Mouse (Mus musculus): ENCODE data around the gene Lef1.
A peak's percentile ranks its signal among the peaks of the same experiment; 100 is the strongest.

The Lef1 gene

GRCm38 (mm10) chr3:131196050-131196449 lies 85.8 kb downstream of the Lef1 start:
- DNase-seq, result peak in 1 of 2 experiments; percentile 19

- no peak for DNase-seq
These were observed 86.3 kb downstream of the Lef1 start for GRCm38 (mm10) chr3:131196507-131197019.

GRCm38 (mm10) chr3:131198991-131199390 lies 88.7 kb downstream of the Lef1 start:
- no peak for DNase-seq

- no peak for DNase-seq
These were observed 89.5 kb downstream of the Lef1 start for GRCm38 (mm10) chr3:131199590-131200288.

GRCm38 (mm10) chr3:131202311-131202710 lies 92.0 kb downstream of the Lef1 start:
- DNase-seq, result no peak

GRCm38 (mm10) chr3:131207846-131208245 lies 97.6 kb downstream of the Lef1 start:
- no peak for DNase-seq

GRCm38 (mm10) chr3:131208265-131208891 lies 98.1 kb downstream of the Lef1 start:
- no peak for DNase-seq

GRCm38 (mm10) chr3:131212200-131212599 lies 101.9 kb downstream of the Lef1 start:
- DNase-seq, result no peak

- no peak for DNase-seq
These were observed 103.9 kb downstream of the Lef1 start for GRCm38 (mm10) chr3:131214060-131214658.

GRCm38 (mm10) chr3:131214841-131215240 lies 104.6 kb downstream of the Lef1 start:
- peak; percentile 23 to 38 for DNase-seq

GRCm38 (mm10) chr3:131218636-131219390 lies 108.5 kb downstream of the Lef1 start:
- DNase-seq, result no peak

GRCm38 (mm10) chr3:131228083-131228482 lies 117.8 kb downstream of the Lef1 start:
- no peak for DNase-seq

- DNase-seq, result no peak
These were observed 126.8 kb downstream of the Lef1 start for GRCm38 (mm10) chr3:131237061-131237460.

GRCm38 (mm10) chr3:131237785-131238633 lies 127.7 kb downstream of the Lef1 start:
- peak; percentile 92 to 94 for DNase-seq

- peak; percentile 79 to 83 for DNase-seq
These were observed 135.7 kb downstream of the Lef1 start for GRCm38 (mm10) chr3:131245766-131246578.

GRCm38 (mm10) chr3:131246579-131247046 lies 136.3 kb downstream of the Lef1 start:
- DNase-seq, result no peak

GRCm38 (mm10) chr3:131247447-131247846 lies 137.2 kb downstream of the Lef1 start:
- no peak for DNase-seq

- no peak for DNase-seq
These were observed 137.6 kb downstream of the Lef1 start for GRCm38 (mm10) chr3:131247851-131248250.

GRCm38 (mm10) chr3:131248444-131248843 lies 138.2 kb downstream of the Lef1 start:
- DNase-seq, result no peak

- no peak for DNase-seq
These were observed 140.0 kb downstream of the Lef1 start for GRCm38 (mm10) chr3:131250283-131250682.

GRCm38 (mm10) chr3:131250978-131251377 lies 140.7 kb downstream of the Lef1 start:
- DNase-seq, result no peak
